Mouse (Mus musculus): ENCODE measurements around the gene Lypd6b.

DNA sequence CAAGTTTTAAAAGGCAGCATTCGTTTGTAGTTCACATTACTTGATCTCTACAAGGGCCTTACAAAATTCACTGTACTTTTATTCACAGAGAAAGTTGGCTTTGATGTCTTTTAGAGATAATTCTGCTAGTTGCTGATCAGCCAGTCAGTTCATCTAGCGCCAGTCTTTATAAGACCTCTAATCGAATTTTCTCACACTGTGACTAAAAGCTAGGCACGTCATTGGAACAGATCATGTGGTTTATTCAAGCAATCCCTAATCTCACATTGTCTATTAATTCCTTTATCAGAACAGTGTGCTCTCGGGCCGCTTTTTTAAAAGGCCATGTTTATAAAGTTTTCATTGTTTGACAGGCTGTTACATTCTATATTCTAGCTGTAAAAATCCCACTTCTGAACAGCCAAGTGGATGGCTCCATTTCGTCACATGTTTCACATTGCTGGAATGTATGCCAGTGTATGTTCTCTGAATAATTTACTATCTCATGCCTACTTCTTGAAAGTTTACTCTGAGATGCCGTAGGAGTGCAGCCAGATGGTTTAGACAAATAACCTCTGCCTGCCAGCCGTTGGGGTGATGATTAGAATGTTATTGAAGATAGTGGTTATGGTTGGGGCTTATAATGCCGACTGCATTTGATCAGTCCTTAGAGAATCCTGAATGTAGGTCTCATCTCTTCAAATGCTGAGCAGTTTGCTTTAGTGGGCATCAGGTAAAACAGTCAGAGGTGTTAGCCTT lies 14.1 kb upstream of the Lypd6b start:
- no peak for TF ChIP-seq POLR2A (IDR thresholded peaks at IDR 0.05; ENCODE audit: borderline replicate concordance, insufficient read depth, low read length)
- TF ChIP-seq CTCF (IDR thresholded peaks at IDR 0.05; ENCODE audit: borderline replicate concordance, insufficient read depth, low read depth, low read length), result no peak

Data from cerebellum, adult 2 months (tissue).